Mouse (Mus musculus): ENCODE results near the gene Rnf152. TPM values are rescaled to one million over a fixed set of nuclear protein-coding genes. Genes with fewer than 3 reads are reported as not detected.

Gene Rnf152
- polyA plus RNA-seq (2012; rRNA removed) = 0.16 and 0.18 TPM in 2 replicates

GRCm38 (mm10) chr1:105356291-105357011 lies at the start of gene Rnf152:
Gene Rnf152 (minus strand): TSS chr1:105356710.
- TF ChIP-seq CTCF (IDR thresholded peaks at IDR 0.05; ENCODE audit: borderline replicate concordance, control insufficient read depth, extremely low read depth, insufficient read depth, low read length, poor library complexity) (no peak), POLR2A (IDR thresholded peaks at IDR 0.05; ENCODE audit: control insufficient read depth, extremely low read depth, insufficient read depth, low read length, poor library complexity) (no peak)
- Histone ChIP-seq H3K36me3 (ENCODE audit: control insufficient read depth, insufficient read depth, low read length) (no peaks in the 10 kb centered on the region), H3K4me3 (ENCODE audit: control insufficient read depth, insufficient read depth, low read length) (peak within 1 kb of the TSS; percentile 58), H3K4me1 (replicated peaks; ENCODE audit: control insufficient read depth, insufficient read depth, low read length) (peaks cover 9% of the 10 kb centered on the region; the same call in 1 of the 2 replicates), H3K27me3 (ENCODE audit: control insufficient read depth, insufficient read depth, low read length) (peaks cover 8% of the 10 kb centered on the region), H3K27ac (ENCODE audit: control insufficient read depth, insufficient read depth, low read length) (no peak within 1 kb of the TSS)
- 2% methylated on average over 58 of the region's 58 CpGs for WGBS
- peak; percentile 13 for DNase-seq

- H3K27ac ChIP-seq (ENCODE audit: control insufficient read depth, insufficient read depth, low read length) = no peak overlapping the region
- no peak for DNase-seq
- H3K36me3 ChIP-seq (ENCODE audit: control insufficient read depth, insufficient read depth, low read length) = no peaks in the 10 kb centered on the region
- TF ChIP-seq CTCF (IDR thresholded peaks at IDR 0.05; ENCODE audit: borderline replicate concordance, control insufficient read depth, extremely low read depth, insufficient read depth, low read length, poor library complexity) = no peak
- no peak for TF ChIP-seq POLR2A (IDR thresholded peaks at IDR 0.05; ENCODE audit: control insufficient read depth, extremely low read depth, insufficient read depth, low read length, poor library complexity)
- H3K27me3 ChIP-seq (ENCODE audit: control insufficient read depth, insufficient read depth, low read length) = no peaks in the 10 kb centered on the region
- H3K4me1 ChIP-seq (replicated peaks; ENCODE audit: control insufficient read depth, insufficient read depth, low read length) = no peaks in the 10 kb centered on the region
- H3K4me3 ChIP-seq (ENCODE audit: control insufficient read depth, insufficient read depth, low read length) = no peak overlapping the region
- 62% methylated on average over 1 of the region's 1 CpGs for WGBS
These were observed 46.3 kb upstream of the Rnf152 start for GRCm38 (mm10) chr1:105402853-105403252.

DNA sequence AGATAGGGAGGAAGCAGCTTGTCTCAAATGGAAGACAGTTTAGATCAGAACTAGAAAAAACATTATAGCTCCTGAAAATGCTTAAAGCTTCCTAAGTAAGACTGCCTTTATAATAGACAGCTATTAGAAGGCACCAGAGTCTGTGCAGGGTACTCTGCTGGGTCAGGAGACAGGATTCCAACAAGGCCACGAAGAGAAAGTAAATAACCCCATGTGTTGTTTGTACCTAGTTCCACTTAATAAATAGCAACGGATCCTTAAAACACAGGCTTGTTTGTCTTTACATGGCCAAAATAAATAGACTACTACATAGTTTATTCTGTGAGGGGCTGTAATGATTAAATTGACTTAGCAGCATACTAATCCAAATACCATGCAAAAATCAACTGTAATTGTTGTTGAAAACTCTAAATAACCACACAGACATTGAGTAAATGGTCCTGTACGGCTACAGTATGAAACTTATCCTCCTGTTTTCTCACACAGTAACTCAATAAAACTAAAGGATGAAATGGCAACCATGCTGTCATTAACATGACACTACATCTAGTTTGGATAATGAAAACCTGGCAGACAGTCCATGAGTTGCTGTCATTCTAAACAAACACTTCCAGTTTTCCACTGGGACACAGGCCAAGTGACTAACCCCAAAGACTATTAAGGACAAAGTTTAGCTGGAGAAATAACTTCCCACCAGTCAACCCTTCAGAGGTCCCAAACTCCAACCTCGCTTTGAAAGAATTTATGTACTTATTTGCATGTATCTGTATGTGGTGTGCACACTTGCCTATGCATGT lies 27.8 kb upstream of the Rnf152 start:
- 91% methylated on average over 4 of the region's 4 CpGs for WGBS
- Histone ChIP-seq H3K27me3 (ENCODE audit: control insufficient read depth, insufficient read depth, low read length) (no peaks in the 10 kb centered on the region), H3K4me1 (replicated peaks; ENCODE audit: control insufficient read depth, insufficient read depth, low read length) (no peaks in the 10 kb centered on the region), H3K4me3 (ENCODE audit: control insufficient read depth, insufficient read depth, low read length) (no peak overlapping the region), H3K27ac (ENCODE audit: control insufficient read depth, insufficient read depth, low read length) (no peak overlapping the region), H3K36me3 (ENCODE audit: control insufficient read depth, insufficient read depth, low read length) (no peaks in the 10 kb centered on the region)
- DNase-seq = no peak
- TF ChIP-seq CTCF (IDR thresholded peaks at IDR 0.05; ENCODE audit: borderline replicate concordance, control insufficient read depth, extremely low read depth, insufficient read depth, low read length, poor library complexity) (no peak), POLR2A (IDR thresholded peaks at IDR 0.05; ENCODE audit: control insufficient read depth, extremely low read depth, insufficient read depth, low read length, poor library complexity) (no peak)

DNA sequence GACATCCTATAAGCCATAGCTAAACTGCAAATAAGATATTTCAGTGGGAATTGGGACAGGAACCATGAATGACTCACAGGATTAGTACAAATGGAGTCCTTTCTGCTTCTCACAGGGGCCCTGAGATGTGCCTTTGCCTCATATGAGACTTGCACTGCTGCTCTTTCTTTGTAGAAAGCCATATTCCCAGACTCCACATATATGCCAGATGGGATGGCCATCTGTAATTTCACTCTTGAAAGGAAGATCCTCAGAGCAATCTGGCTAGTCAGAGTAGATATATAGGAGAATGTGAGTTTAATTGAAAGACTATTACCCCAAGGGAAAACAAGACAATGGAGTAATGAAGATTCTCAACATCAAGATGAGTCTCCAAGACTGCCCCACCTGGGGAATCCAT lies 21.0 kb upstream of the Rnf152 start:
- H3K4me3 ChIP-seq (ENCODE audit: control insufficient read depth, insufficient read depth, low read length) = no peak overlapping the region
- H3K27me3 ChIP-seq (ENCODE audit: control insufficient read depth, insufficient read depth, low read length) = no peaks in the 10 kb centered on the region
- no peaks in the 10 kb centered on the region for H3K36me3 ChIP-seq (ENCODE audit: control insufficient read depth, insufficient read depth, low read length)
- no peaks in the 10 kb centered on the region for H3K4me1 ChIP-seq (replicated peaks; ENCODE audit: control insufficient read depth, insufficient read depth, low read length)
- no peak for DNase-seq
- no peak for TF ChIP-seq POLR2A (IDR thresholded peaks at IDR 0.05; ENCODE audit: control insufficient read depth, extremely low read depth, insufficient read depth, low read length, poor library complexity)
- no peak for TF ChIP-seq CTCF (IDR thresholded peaks at IDR 0.05; ENCODE audit: borderline replicate concordance, control insufficient read depth, extremely low read depth, insufficient read depth, low read length, poor library complexity)
- no peak overlapping the region for H3K27ac ChIP-seq (ENCODE audit: control insufficient read depth, insufficient read depth, low read length)

DNA sequence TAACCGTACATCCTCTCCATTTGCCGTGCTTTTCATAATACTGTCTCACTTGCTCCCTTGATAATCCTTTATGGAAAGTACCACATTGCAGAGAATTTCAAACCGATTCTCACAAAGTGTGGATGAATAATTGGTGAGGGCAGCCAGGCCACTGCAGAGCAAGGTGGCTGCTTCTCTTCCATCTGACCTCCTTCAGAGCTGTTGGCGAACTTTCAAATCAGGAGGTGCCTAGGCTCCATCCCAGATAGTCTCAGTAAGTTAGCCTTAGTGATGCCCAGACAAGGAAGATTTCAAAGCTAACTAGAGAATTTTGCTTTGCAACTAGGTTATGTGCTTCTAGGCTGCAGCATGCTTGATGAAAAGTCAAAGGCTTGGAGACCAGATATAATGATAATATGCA lies 18.1 kb upstream of the Rnf152 start:
- H3K27me3 ChIP-seq (ENCODE audit: control insufficient read depth, insufficient read depth, low read length) = no peaks in the 10 kb centered on the region
- WGBS = 95% methylated on average over 4 of the region's 4 CpGs
- no peak overlapping the region for H3K27ac ChIP-seq (ENCODE audit: control insufficient read depth, insufficient read depth, low read length)
- H3K4me1 ChIP-seq (replicated peaks; ENCODE audit: control insufficient read depth, insufficient read depth, low read length) = no peaks in the 10 kb centered on the region
- H3K4me3 ChIP-seq (ENCODE audit: control insufficient read depth, insufficient read depth, low read length) = no peak overlapping the region
- no peak for DNase-seq
- H3K36me3 ChIP-seq (ENCODE audit: control insufficient read depth, insufficient read depth, low read length) = no peaks in the 10 kb centered on the region
- no peak for TF ChIP-seq CTCF (IDR thresholded peaks at IDR 0.05; ENCODE audit: borderline replicate concordance, control insufficient read depth, extremely low read depth, insufficient read depth, low read length, poor library complexity)
- TF ChIP-seq POLR2A (IDR thresholded peaks at IDR 0.05; ENCODE audit: control insufficient read depth, extremely low read depth, insufficient read depth, low read length, poor library complexity) = no peak

DNA sequence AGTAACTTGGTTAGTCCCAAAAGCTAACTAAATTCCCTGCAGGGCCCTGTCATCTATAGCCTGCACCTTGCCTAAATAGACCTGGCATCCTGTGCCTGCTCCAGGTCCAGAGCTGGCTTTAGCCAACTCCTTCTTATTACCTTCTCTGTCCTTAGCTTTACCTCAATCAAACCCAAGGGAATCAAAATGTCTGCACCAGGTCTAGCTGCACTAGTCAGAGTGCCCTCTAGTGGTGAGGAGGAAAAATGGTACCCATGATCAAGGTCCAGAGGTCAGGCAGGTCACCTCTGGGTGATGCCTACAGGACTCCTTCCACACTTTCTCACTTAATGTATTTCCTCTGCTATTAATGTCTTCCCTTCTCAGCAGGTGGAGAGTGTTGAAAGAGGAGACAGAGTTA lies 6.2 kb upstream of the Rnf152 start:
- Histone ChIP-seq H3K4me3 (ENCODE audit: control insufficient read depth, insufficient read depth, low read length) (no peak overlapping the region), H3K27me3 (ENCODE audit: control insufficient read depth, insufficient read depth, low read length) (no peaks in the 10 kb centered on the region), H3K27ac (ENCODE audit: control insufficient read depth, insufficient read depth, low read length) (no peak overlapping the region), H3K36me3 (ENCODE audit: control insufficient read depth, insufficient read depth, low read length) (no peaks in the 10 kb centered on the region), H3K4me1 (replicated peaks; ENCODE audit: control insufficient read depth, insufficient read depth, low read length) (no peaks in the 10 kb centered on the region)
- TF ChIP-seq CTCF (IDR thresholded peaks at IDR 0.05; ENCODE audit: borderline replicate concordance, control insufficient read depth, extremely low read depth, insufficient read depth, low read length, poor library complexity) = no peak
- TF ChIP-seq POLR2A (IDR thresholded peaks at IDR 0.05; ENCODE audit: control insufficient read depth, extremely low read depth, insufficient read depth, low read length, poor library complexity) = no peak
- no peak for DNase-seq

Measured in thymus, adult 2 months (tissue).